Mouse (Mus musculus) neural tube, embryonic 13.5 days (tissue): ENCODE measurements around the gene Tomm70a. TPM values are rescaled to one million over a fixed set of nuclear protein-coding genes. Genes with fewer than 3 reads are reported as not detected.

Experiments used
- ATAC-seq: fragments of 200-750 bp; cut with Nextera tagmentation; 2 replicates; pipeline ENCODE4 v1.8.0; 2017; ENCODE audit warnings: low read depth, mild to moderate bottlenecking, moderate TSS enrichment, moderate library complexity
- H3K27ac ChIP-seq: fragments of 300-500 bp; sonication (generic); replicated peaks from 2 replicates; pipeline ENCODE4 v1.5.1; 2015; ENCODE audit warnings: moderate library complexity, mild to moderate bottlenecking, inconsistent platforms
- H3K27me3 ChIP-seq: fragments of 300-500 bp; sonication (generic); 2 replicates; pipeline ENCODE4 v1.6.1; 2015; ENCODE audit warnings: mild to moderate bottlenecking, inconsistent platforms
- H3K36me3 ChIP-seq: fragments of 300-500 bp; sonication (generic); 2 replicates; pipeline ENCODE4 v1.6.1; 2015; ENCODE audit warnings: mild to moderate bottlenecking, inconsistent platforms
- H3K4me1 ChIP-seq: fragments of 300-500 bp; sonication (generic); replicated peaks from 2 replicates; pipeline ENCODE4 v1.6.1; 2015; ENCODE audit warnings: inconsistent platforms
- H3K4me2 ChIP-seq: fragments of 300-500 bp; sonication (generic); 2 replicates; pipeline ENCODE4 v1.6.1; 2015; ENCODE audit warnings: inconsistent platforms, mild to moderate bottlenecking, moderate library complexity
- H3K4me3 ChIP-seq: fragments of 300-500 bp; sonication (generic); 2 replicates; pipeline ENCODE4 v1.5.1; 2015; ENCODE audit warnings: mild to moderate bottlenecking, inconsistent platforms
- H3K9ac ChIP-seq: fragments of 300-500 bp; sonication (generic); 2 replicates; pipeline ENCODE4 v1.6.1; 2015; ENCODE audit warnings: moderate library complexity, mild to moderate bottlenecking, inconsistent platforms
- H3K9me3 ChIP-seq: fragments of 300-500 bp; sonication (generic); 2 replicates; pipeline ENCODE4 v1.6.1; 2016; ENCODE audit warnings: inconsistent platforms
- WGBS: fragments of 180-500 bp; shearing (Covaris S2); methylation state at CpG from one replicate; pipeline ENCODE4 v1.1.7; 2015; 5-methylcytosine and 5-hydroxymethylcytosine counted together
- polyA plus RNA-seq: library from polyadenylated mRNA; unstranded; fragments of >200 nt; fragmentation: Nextera tagmentation; extraction: Ambion mirVana; gene quantifications from 2 replicates; pipeline ENCODE4 v1.2.1, GENCODE M21; 2015

Tomm70a gene
- polyA plus RNA-seq, 1 experiment from 2014 or later: 58.9 TPM

GRCm38 (mm10) chr16:57175751-57176150, 54.2 kb downstream of the Tomm70a start:
- Histone ChIP-seq H3K4me3 (no peak overlapping the region), H3K27ac (no peak overlapping the region), H3K9me3 (no peaks in the 10 kb centered on the region), H3K4me1 (no peaks in the 10 kb centered on the region), H3K9ac (no peak overlapping the region), H3K4me2 (no peak overlapping the region), H3K36me3 (peaks cover 56% of the 10 kb centered on the region), H3K27me3 (no peaks in the 10 kb centered on the region)
- 59% methylated on average over 2 of the region's 2 CpGs for WGBS
- ATAC-seq: no peak

GRCm38 (mm10) chr16:57176276-57176675, 54.8 kb downstream of the Tomm70a start:
- Histone ChIP-seq H3K4me2 (no peak overlapping the region), H3K4me3 (no peak overlapping the region), H3K4me1 (no peaks in the 10 kb centered on the region), H3K9ac (no peak overlapping the region), H3K36me3 (peaks cover 57% of the 10 kb centered on the region), H3K27me3 (no peaks in the 10 kb centered on the region), H3K9me3 (no peaks in the 10 kb centered on the region), H3K27ac (no peak overlapping the region)
- WGBS: 91% methylated on average over 7 of the region's 7 CpGs
- ATAC-seq: no peak

- no peaks in the 10 kb centered on the region for H3K9me3 ChIP-seq
- peaks cover 62% of the 10 kb centered on the region for H3K36me3 ChIP-seq
- WGBS: 82% methylated on average over 2 of the region's 2 CpGs
- H3K27me3 ChIP-seq: no peaks in the 10 kb centered on the region
- H3K4me3 ChIP-seq: no peak overlapping the region
- no peak overlapping the region for H3K27ac ChIP-seq
- H3K4me2 ChIP-seq: no peak overlapping the region
- no peak for ATAC-seq
- H3K4me1 ChIP-seq: no peaks in the 10 kb centered on the region
- H3K9ac ChIP-seq: no peak overlapping the region
Measured at GRCm38 (mm10) chr16:57177254-57177653, 55.8 kb downstream of the Tomm70a start.

GRCm38 (mm10) chr16:57177664-57178063, 56.2 kb downstream of the Tomm70a start:
- 92% methylated on average over 10 of the region's 10 CpGs for WGBS
- H3K36me3 ChIP-seq: peaks cover 62% of the 10 kb centered on the region
- no peaks in the 10 kb centered on the region for H3K9me3 ChIP-seq
- no peak overlapping the region for H3K4me2 ChIP-seq
- H3K27me3 ChIP-seq: no peaks in the 10 kb centered on the region
- no peak overlapping the region for H3K9ac ChIP-seq
- H3K4me3 ChIP-seq: no peak overlapping the region
- no peak for ATAC-seq
- no peaks in the 10 kb centered on the region for H3K4me1 ChIP-seq
- H3K27ac ChIP-seq: no peak overlapping the region

GRCm38 (mm10) chr16:57181180-57181579, 59.7 kb downstream of the Tomm70a start:
- no peaks in the 10 kb centered on the region for H3K27me3 ChIP-seq
- 90% methylated on average over 11 of the region's 11 CpGs for WGBS
- H3K36me3 ChIP-seq: peaks cover 69% of the 10 kb centered on the region
- no peaks in the 10 kb centered on the region for H3K9me3 ChIP-seq
- no peaks in the 10 kb centered on the region for H3K4me1 ChIP-seq
- H3K27ac ChIP-seq: no peak overlapping the region
- H3K4me3 ChIP-seq: no peak overlapping the region
- no peak for ATAC-seq
- no peak overlapping the region for H3K4me2 ChIP-seq
- H3K9ac ChIP-seq: no peak overlapping the region

GRCm38 (mm10) chr16:57182037-57182436, 60.5 kb downstream of the Tomm70a start:
- Histone ChIP-seq H3K27ac (no peak overlapping the region), H3K9me3 (no peaks in the 10 kb centered on the region), H3K9ac (no peak overlapping the region), H3K4me3 (no peak overlapping the region), H3K4me2 (no peak overlapping the region), H3K27me3 (no peaks in the 10 kb centered on the region), H3K36me3 (peaks cover 62% of the 10 kb centered on the region), H3K4me1 (no peaks in the 10 kb centered on the region)
- ATAC-seq: no peak
- WGBS: 91% methylated on average over 5 of the region's 5 CpGs

GRCm38 (mm10) chr16:57186618-57187017, 65.1 kb downstream of the Tomm70a start:
- WGBS: 96% methylated on average over 4 of the region's 4 CpGs
- H3K4me2 ChIP-seq: no peak overlapping the region
- no peaks in the 10 kb centered on the region for H3K9me3 ChIP-seq
- H3K9ac ChIP-seq: no peak overlapping the region
- H3K27ac ChIP-seq: no peak overlapping the region
- no peak overlapping the region for H3K4me3 ChIP-seq
- no peaks in the 10 kb centered on the region for H3K4me1 ChIP-seq
- H3K36me3 ChIP-seq: peaks cover 61% of the 10 kb centered on the region
- no peaks in the 10 kb centered on the region for H3K27me3 ChIP-seq
- ATAC-seq: no peak

GRCm38 (mm10) chr16:57189493-57189892, 68.0 kb downstream of the Tomm70a start:
- no peaks in the 10 kb centered on the region for H3K4me1 ChIP-seq
- H3K27me3 ChIP-seq: no peaks in the 10 kb centered on the region
- H3K9me3 ChIP-seq: no peaks in the 10 kb centered on the region
- no peak for ATAC-seq
- H3K36me3 ChIP-seq: peaks cover 47% of the 10 kb centered on the region
- H3K9ac ChIP-seq: no peak overlapping the region
- H3K4me3 ChIP-seq: no peak overlapping the region
- no peak overlapping the region for H3K4me2 ChIP-seq
- WGBS: 92% methylated on average over 2 of the region's 2 CpGs
- no peak overlapping the region for H3K27ac ChIP-seq

GRCm38 (mm10) chr16:57190390-57190789, 68.9 kb downstream of the Tomm70a start:
- Histone ChIP-seq H3K36me3 (peaks cover 53% of the 10 kb centered on the region), H3K27ac (no peak overlapping the region), H3K4me3 (no peak overlapping the region), H3K9me3 (no peaks in the 10 kb centered on the region), H3K9ac (no peak overlapping the region), H3K4me2 (no peak overlapping the region), H3K27me3 (no peaks in the 10 kb centered on the region), H3K4me1 (no peaks in the 10 kb centered on the region)
- 94% methylated on average over 8 of the region's 8 CpGs for WGBS
- ATAC-seq: no peak

- ATAC-seq: no peak
- 89% methylated on average over 14 of the region's 14 CpGs for WGBS
- Histone ChIP-seq H3K9me3 (no peaks in the 10 kb centered on the region), H3K27me3 (no peaks in the 10 kb centered on the region), H3K36me3 (peaks cover 48% of the 10 kb centered on the region), H3K27ac (no peak overlapping the region), H3K4me1 (no peaks in the 10 kb centered on the region), H3K9ac (no peak overlapping the region), H3K4me3 (no peak overlapping the region), H3K4me2 (no peak overlapping the region)
Measured at GRCm38 (mm10) chr16:57191214-57191613, 69.7 kb downstream of the Tomm70a start.

- no peaks in the 10 kb centered on the region for H3K27me3 ChIP-seq
- H3K4me3 ChIP-seq: no peak overlapping the region
- peaks cover 49% of the 10 kb centered on the region for H3K36me3 ChIP-seq
- no peaks in the 10 kb centered on the region for H3K9me3 ChIP-seq
- 89% methylated on average over 5 of the region's 5 CpGs for WGBS
- H3K4me1 ChIP-seq: no peaks in the 10 kb centered on the region
- H3K27ac ChIP-seq: no peak overlapping the region
- H3K9ac ChIP-seq: no peak overlapping the region
- no peak for ATAC-seq
- H3K4me2 ChIP-seq: no peak overlapping the region
Measured at GRCm38 (mm10) chr16:57196590-57196989, 75.1 kb downstream of the Tomm70a start.

- H3K36me3 ChIP-seq: peaks cover 42% of the 10 kb centered on the region
- H3K4me1 ChIP-seq: no peaks in the 10 kb centered on the region
- H3K4me2 ChIP-seq: no peak overlapping the region
- 63% methylated on average over 3 of the region's 3 CpGs for WGBS
- no peaks in the 10 kb centered on the region for H3K27me3 ChIP-seq
- H3K9ac ChIP-seq: no peak overlapping the region
- no peak for ATAC-seq
- H3K4me3 ChIP-seq: no peak overlapping the region
- H3K9me3 ChIP-seq: no peaks in the 10 kb centered on the region
- H3K27ac ChIP-seq: no peak overlapping the region
Measured at GRCm38 (mm10) chr16:57197281-57197680, 75.8 kb downstream of the Tomm70a start.
